Mouse (Mus musculus) ovary, adult 18-20 months (tissue): Measurements from ENCODE around the gene Mien1.

Experiments used
- DNase-seq: peaks from one replicate; pipeline ENCODE4 v3.0.0; 2022; ENCODE audit warnings: low spot score, mixed read lengths

Gene Mien1

GRCm38 (mm10) chr11:98459860-98460259, 21.1 kb upstream of the Mien1 start:
- no peak for DNase-seq

- DNase-seq = no peak
Measured at GRCm38 (mm10) chr11:98459071-98459741, 20.4 kb upstream of the Mien1 start.

GRCm38 (mm10) chr11:98458121-98458990, 19.6 kb upstream of the Mien1 start:
- DNase-seq = no peak

- peak; percentile 66 for DNase-seq
Measured at GRCm38 (mm10) chr11:98457367-98458120, 18.8 kb upstream of the Mien1 start.

- DNase-seq = no peak
Measured at GRCm38 (mm10) chr11:98456945-98457344, 18.2 kb upstream of the Mien1 start.

GRCm38 (mm10) chr11:98456545-98456944, 17.8 kb upstream of the Mien1 start:
- DNase-seq = no peak

GRCm38 (mm10) chr11:98455484-98455883, 16.7 kb upstream of the Mien1 start:
- no peak for DNase-seq

GRCm38 (mm10) chr11:98449921-98450771, 11.4 kb upstream of the Mien1 start:
- no peak for DNase-seq

GRCm38 (mm10) chr11:98449419-98449818, 10.6 kb upstream of the Mien1 start:
- DNase-seq = no peak

- DNase-seq = no peak
Measured at GRCm38 (mm10) chr11:98448191-98448790, 9.5 kb upstream of the Mien1 start.

GRCm38 (mm10) chr11:98447475-98447834, 8.7 kb upstream of the Mien1 start:
- no peak for DNase-seq

GRCm38 (mm10) chr11:98446562-98447474, 8.0 kb upstream of the Mien1 start:
- DNase-seq = no peak

- no peak for DNase-seq
Measured at GRCm38 (mm10) chr11:98446213-98446561, 7.4 kb upstream of the Mien1 start, which contains the start of gene Grb7. TSS of gene Grb7 (plus strand) at chr11:98446394.

- DNase-seq = no peak
Measured at GRCm38 (mm10) chr11:98445679-98446078, 6.9 kb upstream of the Mien1 start.

GRCm38 (mm10) chr11:98445238-98445637, 6.4 kb upstream of the Mien1 start:
- no peak for DNase-seq

- DNase-seq = no peak
Measured at GRCm38 (mm10) chr11:98443688-98444087, 4.9 kb upstream of the Mien1 start.

- no peak for DNase-seq
Measured at GRCm38 (mm10) chr11:98437441-98437840, 1.4 kb downstream of the Mien1 start.

GRCm38 (mm10) chr11:98435723-98436122, 3.1 kb downstream of the Mien1 start:
- no peak for DNase-seq

- DNase-seq = no peak
Measured at GRCm38 (mm10) chr11:98431743-98432502, 6.9 kb downstream of the Mien1 start.
